In the genomic region with DNA sequence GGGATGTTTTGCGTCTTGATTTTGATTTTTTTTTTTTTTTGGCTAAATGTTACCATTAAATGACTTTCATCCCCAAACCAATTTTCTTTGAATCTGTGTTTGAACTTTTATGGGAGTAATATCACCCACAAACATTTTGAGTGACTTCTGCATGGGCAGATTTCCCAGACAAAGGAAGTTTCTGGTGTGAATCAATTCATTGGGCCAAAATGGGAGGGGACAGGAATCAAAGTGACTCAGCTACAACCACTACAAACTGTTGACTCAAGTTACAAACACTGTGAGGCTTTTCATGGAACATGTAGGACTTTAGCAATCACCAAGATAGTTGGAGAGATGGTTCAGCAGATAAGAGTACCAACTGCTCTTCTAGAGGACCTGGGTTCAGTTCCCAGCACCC, we compare ENCODE assay signal across 24 mouse cellular contexts. TPM values are rescaled to one million over a fixed set of nuclear protein-coding genes. Genes with fewer than 3 reads are reported as not detected.
DNase-seq lines count a peak whose midpoint lies in the region; ATAC-seq lines count a peak whose summit lies in the region.
"Had no signal": no experiment of that assay in that cellular context is flagged by ENCODE, and none has a peak within 500 bp of the region (broad histone marks: within the 10 kb centered on the region; RNA-seq: fewer than 3 reads in every experiment).

No protein-coding gene starts in this region.

- H3K4me2 ChIP-seq in embryonic facial prominence, embryonic 14.5 days (ENCODE audit: low read depth, low read length): no peak overlapping the region
- H3K4me2 ChIP-seq: hindbrain, embryonic 12.5 days; kidney, embryonic 15.5 days; liver, embryonic 15.5 days; neural tube, embryonic 12.5 days; stomach, embryonic 15.5 days had no signal

- no peaks in the 10 kb centered on the region for H3K36me3 ChIP-seq in embryonic facial prominence, embryonic 14.5 days (ENCODE audit: control insufficient read depth, insufficient read depth, low read length)
- H3K36me3 ChIP-seq in embryonic facial prominence, embryonic 10.5 days (replicated peaks): no peaks in the 10 kb centered on the region
- H3K36me3 ChIP-seq: G1E; hindbrain, embryonic 12.5 days; kidney, embryonic 15.5 days; liver, embryonic 15.5 days; neural tube, embryonic 12.5 days; stomach, embryonic 15.5 days had no signal

- H3K9ac ChIP-seq in embryonic facial prominence, embryonic 14.5 days (ENCODE audit: low read depth, low read length): no peak overlapping the region
- H3K9ac ChIP-seq: forebrain, postnatal 0 days; hindbrain, embryonic 12.5 days; kidney, embryonic 15.5 days; liver, embryonic 15.5 days; neural tube, embryonic 12.5 days; stomach, embryonic 15.5 days had no signal

- H3K27ac ChIP-seq in embryonic facial prominence, embryonic 14.5 days (replicated peaks; ENCODE audit: low read depth, low read length): no peak overlapping the region
- H3K27ac ChIP-seq in embryonic facial prominence, embryonic 10.5 days (replicated peaks): no peak overlapping the region
- H3K27ac ChIP-seq: hindbrain, embryonic 12.5 days; kidney, embryonic 15.5 days; liver, embryonic 15.5 days; neural tube, embryonic 12.5 days; stomach, embryonic 15.5 days had no signal

- H3K4me1 ChIP-seq in embryonic facial prominence, embryonic 14.5 days (ENCODE audit: control insufficient read depth, insufficient read depth, low read length): no peaks in the 10 kb centered on the region
- H3K4me1 ChIP-seq in embryonic facial prominence, embryonic 10.5 days: peaks cover 10% of the 10 kb centered on the region; the same call in 1 of the 2 replicates
- H3K4me1 ChIP-seq: kidney, embryonic 15.5 days; liver, embryonic 15.5 days; neural tube, embryonic 12.5 days; stomach, embryonic 15.5 days had no signal

- DNase-seq in embryonic facial prominence, embryonic 14.5 days (ENCODE audit: low spot score): peak; percentile 37
- DNase-seq in embryonic facial prominence, embryonic 10.5 days (ENCODE audit: low spot score): no peak
- peak; percentile 24 to 43 for DNase-seq in heart, adult 9 months (ENCODE audit: low spot score in 2 of 2)
- DNase-seq in heart, postnatal 36 days: no peak
- DNase-seq in 416B (ENCODE audit: low read depth): peak; percentile 43
- DNase-seq in fibroblast of lung, adult 2 months (ENCODE audit: low read depth): peak; percentile 87
- DNase-seq in layer of hippocampus, postnatal 36 days: no peak
- no peak for DNase-seq in right cerebral cortex, postnatal 25 days
- DNase-seq: adrenal gland, postnatal 10 days; cerebellum, adult 9-10 months; forebrain, postnatal 0 days; kidney, postnatal 36 days; midbrain, embryonic 14.5 days; right cerebral cortex, postnatal 14 days; thymus, postnatal 25 days had no signal

- H3K4me3 ChIP-seq in embryonic facial prominence, embryonic 14.5 days (ENCODE audit: low read depth, low read length): no peak overlapping the region
- H3K4me3 ChIP-seq in embryonic facial prominence, embryonic 10.5 days: no peak overlapping the region
- H3K4me3 ChIP-seq: hindbrain, embryonic 12.5 days; kidney, embryonic 15.5 days; liver, embryonic 15.5 days; neural tube, embryonic 12.5 days; stomach, embryonic 15.5 days had no signal

- ATAC-seq in embryonic facial prominence, embryonic 14.5 days (ENCODE audit: low read depth): no peak
- ATAC-seq: activated CD4-positive, CD25-positive, alpha-beta regulatory T cell, adult 4 months; forebrain, postnatal 0 days; intestine, postnatal 0 days had no signal

- intact Hi-C loops in heart, postnatal 36 days (cut with DNase I): no loop called here

- 0 out of 2 replicates have a peak, but pooled peaks cover 4% of the 10 kb centered on the region for H3K9me3 ChIP-seq in embryonic facial prominence, embryonic 14.5 days (ENCODE audit: control insufficient read depth, low read length)
- H3K9me3 ChIP-seq in embryonic facial prominence, embryonic 10.5 days: peaks cover 4% of the 10 kb centered on the region; the same call in 1 of the 2 replicates
- H3K9me3 ChIP-seq: hindbrain, embryonic 12.5 days; kidney, embryonic 15.5 days; liver, embryonic 15.5 days; neural tube, embryonic 12.5 days; stomach, embryonic 15.5 days had no signal

- 70% methylated on average over 1 of the region's 1 CpGs for WGBS in embryonic facial prominence, embryonic 14.5 days
- WGBS in embryonic facial prominence, embryonic 10.5 days: 94% methylated on average over 1 of the region's 1 CpGs

- H3K27me3 ChIP-seq in embryonic facial prominence, embryonic 14.5 days (replicated peaks; ENCODE audit: control insufficient read depth, insufficient read depth, low read length): no peaks in the 10 kb centered on the region
- no peaks in the 10 kb centered on the region for H3K27me3 ChIP-seq in embryonic facial prominence, embryonic 10.5 days (replicated peaks; ENCODE audit: low read depth, poor library complexity, severe bottlenecking)
- H3K27me3 ChIP-seq: hindbrain, embryonic 12.5 days; kidney, embryonic 15.5 days; liver, embryonic 15.5 days; neural tube, embryonic 12.5 days; stomach, embryonic 15.5 days had no signal

RNA-seq across cellular contexts. Expression of a gene that starts 42.9 kb away (rescaled TPM):
- 0.90 and 2.5 TPM in 2 replicates for polyA plus RNA-seq in embryonic facial prominence, embryonic 14.5 days (2014; fragmentation: Nextera tagmentation; extraction: Ambion mirVana)
- 0.92 and 1.2 TPM in 2 replicates for polyA plus RNA-seq in embryonic facial prominence, embryonic 10.5 days (2016; fragmentation: Nextera tagmentation; extraction: Ambion mirVana)
- total RNA-seq in heart, postnatal 36 days (2021): not detected
- total RNA-seq in layer of hippocampus, postnatal 36 days (2021): 10 to 100 TPM; 72.5 to 80.1 TPM
- total RNA-seq: megakaryocyte-erythroid progenitor cell, adult 5-6 weeks had no signal
- polyA plus RNA-seq: G1E had no signal

Comparison
In these comparisons a context has a peak if more than half of its experiments do, and no peak if none do; other contexts are left out.
1. DNase-seq: peak in embryonic facial prominence, embryonic 14.5 days (single experiment), heart, adult 9 months (2 of 2), 416B (single experiment) and fibroblast of lung, adult 2 months (single experiment); none in embryonic facial prominence, embryonic 10.5 days (single experiment), heart, postnatal 36 days (0 of 2), layer of hippocampus, postnatal 36 days (0 of 2) and right cerebral cortex, postnatal 25 days (single experiment).
2. RNA of a gene that starts 42.9 kb away (total RNA-seq): 72.5 to 80.1 TPM in layer of hippocampus, postnatal 36 days; not detected in heart, postnatal 36 days; every median in the first group is over 10 times any median in the second.